Mouse (Mus musculus) cerebellum, adult 2 months (tissue): ENCODE measurements around the gene Nnmt. TPM values are rescaled to one million over a fixed set of nuclear protein-coding genes. Genes with fewer than 3 reads are reported as not detected.

Source experiments
- DNase-seq, 2 experiments: peaks; one replicate each; pipeline ENCODE4 v3.0.0; 2021
- H3K27ac ChIP-seq: fragments of 200-500 bp; 2 replicates; pipeline ENCODE4 v1.5.1; 2012; ENCODE audit warnings: low read length, control low read depth, inconsistent platforms; ENCODE audit not compliant: insufficient read depth
- H3K27me3 ChIP-seq: fragments of 200-500 bp; 2 replicates; pipeline ENCODE4 v1.6.1; 2012; ENCODE audit warnings: inconsistent platforms, mild to moderate bottlenecking, low read length, moderate library complexity; ENCODE audit not compliant: control insufficient read depth, insufficient read depth
- H3K4me1 ChIP-seq: fragments of 200-500 bp; 2 replicates; pipeline ENCODE4 v1.6.1; 2011; ENCODE audit warnings: low read length; ENCODE audit not compliant: control insufficient read depth, insufficient read depth
- H3K4me3 ChIP-seq: fragments of 200-500 bp; replicated peaks from 2 replicates; pipeline ENCODE3; 2011; ENCODE audit warnings: mild to moderate bottlenecking, low read depth, low read length, control low read depth; ENCODE audit not compliant: insufficient read depth
- CTCF ChIP-seq: fragments of 200-500 bp; IDR thresholded peaks from 2 replicates; pipeline ENCODE4 v1.5.1; 2011; ENCODE audit warnings: low read depth, mild to moderate bottlenecking, control low read depth, low read length, moderate library complexity, borderline replicate concordance; ENCODE audit not compliant: insufficient read depth
- POLR2A ChIP-seq: fragments of 200-500 bp; IDR thresholded peaks from 2 replicates; pipeline ENCODE4 v1.6.1; 2011; ENCODE audit warnings: low read length, control low read depth, borderline replicate concordance; ENCODE audit not compliant: insufficient read depth
- WGBS: fragments of 180-500 bp; shearing (Covaris S2); methylation state at CpG from one replicate; pipeline ENCODE4 v1.1.7; 2018; 5-methylcytosine and 5-hydroxymethylcytosine counted together
- polyA plus RNA-seq: library from polyadenylated mRNA; depleted of rRNA; stranded (reverse); fragments of >200 nt; gene quantifications from 2 replicates; pipeline ENCODE4 v1.2.3, GENCODE M21; 2012

Nnmt gene
- polyA plus RNA-seq, 1 experiment = 0.10 TPM

GRCm38 (mm10) chr9:48617511-48618010, 12.6 kb upstream of the Nnmt start:
- TF ChIP-seq POLR2A (no peak), CTCF (no peak)
- peaks cover 4% of the 10 kb centered on the region; the same call in 1 of the 2 replicates for H3K4me1 ChIP-seq
- no peak for DNase-seq
- H3K27me3 ChIP-seq = no peaks in the 10 kb centered on the region; the same call in 1 of the 2 replicates
- WGBS = 69% methylated on average over 3 of the region's 3 CpGs
- no peak overlapping the region for H3K27ac ChIP-seq
- H3K4me3 ChIP-seq = no peak overlapping the region

GRCm38 (mm10) chr9:48613221-48613620, 8.3 kb upstream of the Nnmt start:
- peaks cover 3% of the 10 kb centered on the region; the same call in 1 of the 2 replicates for H3K4me1 ChIP-seq
- WGBS = 76% methylated on average over 4 of the region's 4 CpGs
- TF ChIP-seq POLR2A (no peak), CTCF (no peak)

GRCm38 (mm10) chr9:48612542-48612941, 7.6 kb upstream of the Nnmt start:
- Histone ChIP-seq H3K27ac (no peak overlapping the region), H3K4me3 (no peak overlapping the region), H3K27me3 (no peaks in the 10 kb centered on the region), H3K4me1 (no peaks in the 10 kb centered on the region)
- DNase-seq = no peak
- 28% methylated on average over 5 of the region's 5 CpGs for WGBS
- TF ChIP-seq POLR2A (no peak), CTCF (no peak)

More at GRCm38 (mm10) chr9:48613221-48613620, 8.3 kb upstream of the Nnmt start:
- DNase-seq = no peak
- H3K27ac ChIP-seq = no peak overlapping the region
- no peak overlapping the region for H3K4me3 ChIP-seq
- no peaks in the 10 kb centered on the region for H3K27me3 ChIP-seq

GRCm38 (mm10) chr9:48611032-48611431, 6.1 kb upstream of the Nnmt start:
- Histone ChIP-seq H3K4me3 (no peak overlapping the region), H3K27ac (no peak overlapping the region), H3K4me1 (no peaks in the 10 kb centered on the region), H3K27me3 (no peaks in the 10 kb centered on the region)
- WGBS = 37% methylated on average over 1 of the region's 1 CpGs
- TF ChIP-seq CTCF = no peak
- TF ChIP-seq POLR2A = no peak
- DNase-seq = no peak

DNA sequence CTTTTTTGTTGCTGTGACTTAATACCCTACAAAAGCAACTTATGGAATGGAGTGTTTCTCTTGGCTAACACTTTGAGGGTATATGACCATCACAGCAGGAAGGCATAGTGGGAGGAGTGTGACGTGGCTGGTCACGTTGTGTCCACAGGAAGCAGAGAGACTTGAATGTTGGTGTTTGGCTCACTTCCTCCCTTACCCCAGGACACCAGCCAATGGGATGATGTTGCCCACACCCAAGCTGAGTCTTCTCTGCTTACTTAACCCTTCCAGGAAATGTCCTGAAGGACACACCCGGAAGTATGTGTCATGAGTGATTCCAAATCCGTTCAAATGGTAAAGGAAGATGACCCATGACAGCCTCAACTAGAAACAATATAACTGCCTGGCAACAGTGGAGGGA, 4.8 kb upstream of the Nnmt start:
- 30% methylated on average over 4 of the region's 4 CpGs for WGBS
- Histone ChIP-seq H3K4me1 (no peaks in the 10 kb centered on the region), H3K4me3 (no peak overlapping the region), H3K27ac (no peak overlapping the region), H3K27me3 (no peaks in the 10 kb centered on the region)
- no peak for DNase-seq
- TF ChIP-seq POLR2A (no peak), CTCF (no peak)

DNA sequence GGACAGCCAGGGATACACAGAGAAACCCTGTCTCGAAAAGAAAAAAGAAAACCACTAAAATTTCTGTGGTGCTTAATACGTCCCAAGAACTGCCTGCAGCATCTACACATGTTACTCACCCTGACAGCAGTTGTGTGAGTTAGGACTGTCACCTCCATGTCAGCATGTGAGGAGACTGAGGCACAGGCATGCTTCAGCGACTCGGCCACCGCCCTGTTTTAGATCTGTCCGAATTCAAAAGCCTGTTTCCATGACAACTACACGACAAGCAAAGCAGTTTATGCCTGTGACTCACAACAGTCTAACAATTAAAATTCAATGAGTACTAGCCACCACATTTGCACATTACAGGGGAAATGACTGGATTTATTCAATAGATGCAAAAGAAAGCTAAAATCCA, 2.5 kb upstream of the Nnmt start:
- H3K4me1 ChIP-seq = no peaks in the 10 kb centered on the region
- H3K27me3 ChIP-seq = no peaks in the 10 kb centered on the region
- no peak overlapping the region for H3K27ac ChIP-seq
- no peak for TF ChIP-seq POLR2A
- no peak overlapping the region for H3K4me3 ChIP-seq
- no peak for DNase-seq
- 43% methylated on average over 7 of the region's 7 CpGs for WGBS

- 87% methylated on average over 7 of the region's 7 CpGs for WGBS
- DNase-seq = no peak
- H3K4me3 ChIP-seq = no peak overlapping the region
- H3K27me3 ChIP-seq = no peaks in the 10 kb centered on the region
- no peak overlapping the region for H3K27ac ChIP-seq
- H3K4me1 ChIP-seq = no peaks in the 10 kb centered on the region
- no peak for TF ChIP-seq CTCF
- TF ChIP-seq POLR2A = no peak
Observed at GRCm38 (mm10) chr9:48606171-48606570, 1.2 kb upstream of the Nnmt start.

DNA sequence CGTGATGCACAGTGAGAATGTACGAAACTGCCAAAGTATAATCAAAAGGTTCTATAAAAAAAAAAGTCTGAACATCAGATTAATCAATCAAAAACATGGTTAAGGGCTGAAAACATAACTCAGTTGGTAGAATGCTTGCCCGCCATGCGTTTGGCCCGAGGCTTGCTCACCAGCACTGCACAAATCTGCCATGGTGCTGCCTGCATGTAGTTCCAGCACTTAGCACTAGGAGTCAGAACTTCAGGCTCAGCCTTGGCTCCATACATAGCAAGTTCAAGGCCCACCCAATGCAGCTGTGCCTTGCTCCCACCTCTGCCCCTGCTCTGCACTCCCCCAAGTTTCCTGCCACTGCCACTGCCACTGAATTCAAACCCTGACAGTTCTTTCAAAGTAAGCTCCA, 744 bp upstream of the Nnmt start:
- TF ChIP-seq POLR2A = no peak
- TF ChIP-seq CTCF = no peak
- 93% methylated on average over 5 of the region's 5 CpGs for WGBS
- Histone ChIP-seq H3K27ac (no peak overlapping the region), H3K4me1 (no peaks in the 10 kb centered on the region), H3K4me3 (no peak overlapping the region), H3K27me3 (no peaks in the 10 kb centered on the region)
- no peak for DNase-seq
